Mouse (Mus musculus) heart, embryonic 12.5 days (tissue): ENCODE data around the gene Calu. TPM values are rescaled to one million over a fixed set of nuclear protein-coding genes. Genes with fewer than 3 reads are reported as not detected.
A peak's percentile ranks its signal among the peaks of the same experiment; 100 is the strongest.

Source experiments
- ATAC-seq: fragments of 200-750 bp; cut with Nextera tagmentation; 2 replicates; pipeline ENCODE4 v1.8.0; 2017; ENCODE audit warnings: moderate TSS enrichment, moderate library complexity; ENCODE audit not compliant: insufficient number of reproducible peaks, low FRiP score
- H3K27ac ChIP-seq: fragments of 300-500 bp; sonication (generic); 2 replicates; pipeline ENCODE4 v1.5.1; 2016; ENCODE audit warnings: mild to moderate bottlenecking, moderate library complexity; ENCODE audit not compliant: poor library complexity, severe bottlenecking
- H3K27me3 ChIP-seq: fragments of 300-500 bp; sonication (generic); replicated peaks from 2 replicates; pipeline ENCODE4 v1.6.1; 2016; ENCODE audit warnings: mild to moderate bottlenecking, moderate library complexity
- H3K36me3 ChIP-seq: fragments of 300-500 bp; sonication (generic); 2 replicates; pipeline ENCODE4 v1.6.1; 2016; ENCODE audit warnings: mild to moderate bottlenecking, moderate library complexity
- H3K4me1 ChIP-seq: fragments of 300-500 bp; sonication (generic); replicated peaks from 2 replicates; pipeline ENCODE4 v1.6.1; 2016; ENCODE audit warnings: mild to moderate bottlenecking
- H3K4me2 ChIP-seq: fragments of 300-500 bp; sonication (generic); 2 replicates; pipeline ENCODE4 v1.6.1; 2016; ENCODE audit warnings: mild to moderate bottlenecking, moderate library complexity
- H3K4me3 ChIP-seq: fragments of 300-500 bp; sonication (generic); 2 replicates; pipeline ENCODE4 v1.5.1; 2016; ENCODE audit warnings: mild to moderate bottlenecking
- H3K9ac ChIP-seq: fragments of 300-500 bp; sonication (generic); 2 replicates; pipeline ENCODE4 v1.6.1; 2016; ENCODE audit warnings: mild to moderate bottlenecking, moderate library complexity
- H3K9me3 ChIP-seq: fragments of 300-500 bp; sonication (generic); replicated peaks from 2 replicates; pipeline ENCODE4 v1.6.1; 2016; ENCODE audit warnings: mild to moderate bottlenecking, moderate library complexity
- WGBS: fragments of 180-500 bp; shearing (Covaris S2); methylation state at CpG from one replicate; pipeline ENCODE4 v1.1.7; 2016; 5-methylcytosine and 5-hydroxymethylcytosine counted together
- polyA plus RNA-seq: library from polyadenylated mRNA; unstranded; fragments of >200 nt; fragmentation: Nextera tagmentation; extraction: Ambion mirVana; gene quantifications from 2 replicates; pipeline ENCODE4 v1.2.1, GENCODE M21; 2016

Calu gene
- 476 and 483 TPM in 2 replicates for polyA plus RNA-seq

DNA sequence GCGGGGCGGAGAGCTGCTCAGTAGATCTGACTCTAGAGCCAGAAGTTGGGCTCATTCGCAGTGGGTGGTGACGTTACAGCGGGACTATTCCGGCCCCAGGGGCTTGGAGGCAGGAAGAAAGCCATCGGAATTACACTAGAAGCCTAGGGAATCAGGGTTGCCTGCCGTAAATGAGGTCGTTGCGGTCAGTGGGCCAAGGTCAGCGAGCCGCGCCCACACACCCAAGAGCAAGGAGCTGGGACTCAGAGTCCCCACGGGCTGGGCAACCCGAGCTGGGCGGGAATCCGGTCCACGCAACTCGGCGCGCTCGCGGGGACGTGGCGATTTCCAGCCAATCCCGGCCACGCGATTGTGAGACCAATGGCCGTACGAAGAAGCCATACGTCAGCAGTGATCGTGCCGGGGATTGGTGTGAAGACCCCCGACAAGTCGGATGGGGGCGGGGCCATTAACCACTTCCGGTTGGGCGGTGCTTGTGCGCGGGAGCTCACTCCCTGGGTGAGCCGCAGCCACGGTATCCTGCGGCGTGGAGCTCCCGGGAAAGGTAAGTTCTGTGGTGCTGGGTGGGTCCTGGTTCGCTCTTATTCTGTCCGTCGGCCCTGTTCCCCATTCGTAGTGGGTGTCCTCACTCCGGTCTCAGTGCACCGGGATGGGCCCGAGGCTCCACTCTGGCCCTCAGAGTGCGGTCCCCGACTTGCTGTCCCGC, at the start of gene Calu:
Calu (plus strand) TSS at position 405 of the 706 bp plus-strand sequence.
- Histone ChIP-seq H3K9me3 (no peaks in the 10 kb centered on the region), H3K27ac (peak within 1 kb of the TSS; percentile 96), H3K9ac (peak within 1 kb of the TSS; percentile 93), H3K4me2 (peak within 1 kb of the TSS; percentile 72), H3K4me1 (peaks cover 32% of the 10 kb centered on the region), H3K4me3 (peak within 1 kb of the TSS; percentile 95), H3K27me3 (no peaks in the 10 kb centered on the region), H3K36me3 (no peaks in the 10 kb centered on the region)
- ATAC-seq = peak; percentile 99
- WGBS = under 1% methylated on average over 55 of the region's 55 CpGs

DNA sequence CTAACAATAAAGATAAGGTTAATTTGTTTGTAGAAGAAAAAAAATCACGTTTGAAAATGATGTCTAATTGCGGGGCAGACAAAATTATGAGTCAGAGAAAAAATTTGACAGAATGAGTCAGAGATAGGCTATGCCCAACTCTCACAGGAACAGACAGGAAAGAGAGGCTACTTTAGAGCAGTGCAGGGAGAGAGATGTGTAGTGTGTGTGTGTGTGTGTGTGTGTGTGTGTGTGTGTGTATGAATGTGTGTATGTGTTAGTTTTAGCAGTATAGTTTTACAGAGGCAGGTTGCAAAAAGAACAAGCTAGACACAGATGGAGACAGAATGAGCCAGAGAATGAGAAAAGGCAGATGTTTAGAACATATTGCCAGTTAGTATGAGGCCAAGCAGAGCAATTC, 48.8 kb upstream of the Calu start:
- H3K27ac ChIP-seq = no peak overlapping the region
- H3K9ac ChIP-seq = no peak overlapping the region
- WGBS = 52% methylated on average over 2 of the region's 2 CpGs
- H3K4me3 ChIP-seq = no peak overlapping the region
- no peaks in the 10 kb centered on the region for H3K4me1 ChIP-seq
- no peaks in the 10 kb centered on the region for H3K27me3 ChIP-seq
- H3K9me3 ChIP-seq = peaks cover 7% of the 10 kb centered on the region; the same call in 1 of the 2 replicates
- ATAC-seq = no peak
- no peaks in the 10 kb centered on the region for H3K36me3 ChIP-seq
- H3K4me2 ChIP-seq = no peak overlapping the region

DNA sequence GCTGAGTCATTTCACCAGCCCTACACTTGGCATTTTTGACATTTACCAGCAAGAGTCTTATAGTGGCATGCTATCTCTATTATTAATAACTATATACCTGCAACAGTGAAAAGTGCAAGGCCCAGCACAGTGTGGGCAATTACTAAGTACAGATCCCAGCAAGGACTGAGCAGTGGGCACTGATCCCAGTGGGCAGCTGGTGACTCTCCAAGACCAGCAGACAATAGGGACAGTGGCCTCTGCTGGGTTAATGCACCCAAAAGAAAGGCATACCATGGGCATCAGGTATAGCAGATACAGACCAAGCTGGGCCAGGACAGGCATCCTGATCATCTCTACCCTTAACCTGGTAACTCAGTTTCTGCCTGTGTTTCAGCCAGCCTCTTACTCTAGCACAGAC, 44.6 kb upstream of the Calu start:
- no peak for ATAC-seq
- Histone ChIP-seq H3K4me2 (no peak overlapping the region), H3K9ac (no peak overlapping the region), H3K27ac (no peak overlapping the region), H3K36me3 (no peaks in the 10 kb centered on the region), H3K27me3 (no peaks in the 10 kb centered on the region), H3K9me3 (peaks cover 14% of the 10 kb centered on the region), H3K4me3 (no peak overlapping the region), H3K4me1 (no peaks in the 10 kb centered on the region)

DNA sequence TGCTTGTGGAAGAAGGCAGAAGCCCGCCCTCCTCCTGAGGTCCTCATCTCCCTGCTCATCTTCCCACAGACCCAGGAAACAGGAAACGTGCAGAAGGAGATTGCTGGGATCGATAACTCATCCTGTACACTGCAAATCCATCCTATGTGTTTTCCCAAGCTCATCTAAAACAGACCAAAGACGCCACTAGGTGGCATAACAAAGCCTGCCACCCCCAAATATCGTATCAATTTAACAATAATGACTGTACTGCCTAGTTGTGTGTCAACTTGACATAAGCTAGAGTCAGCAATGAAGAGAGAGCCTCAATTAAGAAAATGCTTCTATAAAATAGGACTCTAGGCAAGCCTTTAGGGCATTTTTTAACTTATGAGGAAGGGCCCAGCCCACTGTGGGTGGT, 44.1 kb upstream of the Calu start:
- WGBS = 49% methylated on average over 5 of the region's 5 CpGs
- Histone ChIP-seq H3K9me3 (peaks cover 14% of the 10 kb centered on the region), H3K4me3 (no peak overlapping the region), H3K4me1 (no peaks in the 10 kb centered on the region), H3K9ac (no peak overlapping the region), H3K27me3 (no peaks in the 10 kb centered on the region), H3K27ac (no peak overlapping the region), H3K4me2 (no peak overlapping the region), H3K36me3 (no peaks in the 10 kb centered on the region)
- no peak for ATAC-seq

DNA sequence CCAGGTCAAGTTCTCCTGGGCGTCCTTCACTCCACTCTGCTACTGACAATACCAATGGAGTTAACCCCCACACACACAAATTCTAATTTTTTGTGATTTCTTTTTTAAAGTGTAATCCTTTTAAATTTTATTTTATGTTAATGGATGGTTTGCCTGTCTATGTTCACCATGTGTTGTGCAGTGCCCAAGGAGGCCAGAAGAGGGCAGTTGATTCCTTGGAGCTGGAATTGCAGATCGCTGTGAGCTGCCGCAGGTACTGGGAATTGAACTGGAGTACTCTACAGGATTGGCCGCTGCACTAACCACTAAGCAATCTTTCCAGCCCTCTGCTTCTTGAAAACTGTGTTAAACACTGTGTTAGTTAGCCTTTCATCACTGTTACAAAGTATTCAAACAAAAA, 42.4 kb upstream of the Calu start:
- no peak overlapping the region for H3K4me2 ChIP-seq
- H3K27me3 ChIP-seq = no peaks in the 10 kb centered on the region
- H3K4me1 ChIP-seq = no peaks in the 10 kb centered on the region
- no peaks in the 10 kb centered on the region for H3K36me3 ChIP-seq
- H3K4me3 ChIP-seq = no peak overlapping the region
- peaks cover 12% of the 10 kb centered on the region for H3K9me3 ChIP-seq
- H3K27ac ChIP-seq = no peak overlapping the region
- no peak overlapping the region for H3K9ac ChIP-seq
- WGBS = 83% methylated on average over 4 of the region's 4 CpGs
- ATAC-seq = no peak

DNA sequence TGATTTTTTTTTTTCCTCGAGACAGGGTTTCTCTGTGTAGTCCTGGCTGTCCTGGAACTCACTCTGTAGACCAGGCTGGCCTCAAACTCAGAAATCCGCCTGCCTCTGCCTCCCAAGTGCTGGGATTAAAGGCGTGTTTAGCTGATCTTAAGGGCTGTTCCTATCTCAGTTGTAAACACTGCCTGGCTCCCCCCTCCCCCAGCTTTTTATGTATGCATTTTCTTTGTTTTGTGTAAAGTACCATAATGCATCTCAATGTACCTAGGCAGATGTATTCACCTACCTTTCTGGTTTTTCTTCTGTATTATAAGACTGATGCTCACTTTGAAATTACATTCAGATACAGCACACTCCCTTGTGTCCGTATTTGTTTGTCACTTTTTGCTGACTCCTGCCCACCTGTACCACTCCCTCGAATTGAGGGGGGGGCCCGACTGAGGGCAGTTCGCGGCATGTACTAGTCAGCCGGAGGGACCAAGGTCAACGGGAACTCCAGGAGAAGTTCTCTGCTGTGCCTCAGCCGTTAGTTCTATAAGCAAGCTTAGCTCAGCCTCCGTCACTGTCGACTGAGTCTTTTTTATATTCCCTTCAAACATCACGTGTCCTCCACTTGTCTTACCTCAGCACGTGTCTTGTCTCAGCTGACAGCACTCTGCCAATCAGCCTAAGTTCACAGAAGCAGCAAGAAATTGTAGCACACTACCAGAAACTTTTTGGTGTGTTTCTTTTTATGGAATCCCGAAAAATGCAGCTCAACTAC, 38.8 kb upstream of the Calu start:
- Histone ChIP-seq H3K36me3 (no peaks in the 10 kb centered on the region), H3K4me3 (no peak overlapping the region), H3K4me2 (no peak overlapping the region), H3K4me1 (no peaks in the 10 kb centered on the region), H3K27me3 (no peaks in the 10 kb centered on the region), H3K9me3 (peaks cover 12% of the 10 kb centered on the region), H3K27ac (no peak overlapping the region), H3K9ac (no peak overlapping the region)
- WGBS = 81% methylated on average over 16 of the region's 16 CpGs
- ATAC-seq = no peak

DNA sequence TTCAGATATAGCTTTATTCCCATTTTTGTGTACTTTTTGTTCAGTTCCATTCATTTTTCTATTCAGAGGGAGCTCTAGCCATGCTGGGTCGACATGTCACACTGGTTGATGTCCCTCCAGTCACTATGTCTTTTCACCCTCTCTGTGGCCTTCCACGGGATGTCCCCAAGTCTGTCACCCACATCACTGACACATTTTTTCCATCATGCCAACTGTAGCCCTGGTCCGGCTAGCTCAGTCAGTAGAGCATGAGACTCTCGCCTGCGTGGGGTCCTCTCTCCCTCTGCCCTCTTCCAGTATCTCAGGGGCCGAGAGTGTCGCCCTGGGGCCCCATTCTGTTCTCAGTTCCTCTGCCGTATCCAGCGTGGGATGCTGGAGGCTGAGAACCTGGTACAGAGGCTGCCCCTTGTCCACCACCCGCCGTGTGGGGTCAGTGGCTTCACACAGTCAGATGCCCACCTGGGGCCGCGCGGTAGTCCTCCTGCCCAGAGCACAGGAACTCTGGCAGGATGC, 34.1 kb upstream of the Calu start:
- no peak overlapping the region for H3K4me3 ChIP-seq
- no peaks in the 10 kb centered on the region for H3K27me3 ChIP-seq
- H3K4me2 ChIP-seq = no peak overlapping the region
- no peak overlapping the region for H3K27ac ChIP-seq
- 61% methylated on average over 14 of the region's 14 CpGs for WGBS
- H3K9ac ChIP-seq = no peak overlapping the region
- ATAC-seq = no peak
- H3K36me3 ChIP-seq = no peaks in the 10 kb centered on the region
- H3K9me3 ChIP-seq = peaks cover 5% of the 10 kb centered on the region; the same call in 1 of the 2 replicates
- H3K4me1 ChIP-seq = peaks cover 5% of the 10 kb centered on the region

DNA sequence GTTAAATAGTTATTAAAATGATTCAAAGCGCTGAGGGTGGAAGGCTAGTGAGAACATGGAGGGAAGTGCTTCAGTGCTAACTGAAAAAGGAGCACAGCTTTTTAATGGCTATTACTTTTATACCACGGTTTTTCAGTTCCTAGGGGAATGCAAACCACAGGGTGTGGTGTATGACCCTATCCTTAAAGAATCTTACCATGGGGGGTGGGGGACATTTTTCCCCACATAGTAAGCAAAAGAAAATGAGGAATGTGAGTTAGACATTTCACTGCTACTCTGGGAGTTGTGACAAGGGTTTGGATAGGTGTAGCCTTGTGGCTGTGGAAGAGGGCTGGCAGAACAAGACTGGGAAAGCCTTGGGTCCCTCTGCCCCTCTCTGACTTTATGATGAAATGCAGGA, 30.6 kb upstream of the Calu start:
- Histone ChIP-seq H3K27me3 (no peaks in the 10 kb centered on the region), H3K4me2 (no peak overlapping the region), H3K9me3 (no peaks in the 10 kb centered on the region), H3K27ac (no peak overlapping the region), H3K9ac (no peak overlapping the region), H3K4me3 (no peak overlapping the region), H3K4me1 (peaks cover 10% of the 10 kb centered on the region), H3K36me3 (no peaks in the 10 kb centered on the region)
- 64% methylated on average over 2 of the region's 2 CpGs for WGBS
- no peak for ATAC-seq

DNA sequence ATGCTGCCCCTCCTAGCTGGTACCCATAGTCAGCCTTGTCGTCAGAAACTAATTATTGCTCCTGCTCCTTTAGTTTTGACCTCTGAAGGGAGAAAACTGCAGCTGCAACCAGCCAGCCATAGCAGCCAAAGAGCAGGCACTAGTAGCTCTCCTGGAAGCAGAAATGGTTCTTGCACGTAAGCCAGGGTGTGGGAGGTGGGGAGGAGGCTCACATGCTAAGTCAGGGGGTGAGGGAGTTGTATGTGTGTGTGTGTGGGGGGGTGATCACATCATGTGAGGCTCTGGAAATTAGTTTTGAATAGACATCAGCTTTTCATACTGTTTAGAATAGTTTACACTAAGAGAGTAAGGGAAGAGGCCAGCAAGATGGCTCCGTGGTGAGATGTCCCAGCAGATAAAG, 29.9 kb upstream of the Calu start:
- Histone ChIP-seq H3K36me3 (no peaks in the 10 kb centered on the region), H3K9me3 (no peaks in the 10 kb centered on the region), H3K4me3 (no peak overlapping the region), H3K4me2 (no peak overlapping the region), H3K4me1 (peaks cover 10% of the 10 kb centered on the region), H3K27me3 (no peaks in the 10 kb centered on the region), H3K9ac (no peak overlapping the region), H3K27ac (no peak overlapping the region)
- no peak for ATAC-seq
- WGBS = 72% methylated on average over 3 of the region's 3 CpGs

DNA sequence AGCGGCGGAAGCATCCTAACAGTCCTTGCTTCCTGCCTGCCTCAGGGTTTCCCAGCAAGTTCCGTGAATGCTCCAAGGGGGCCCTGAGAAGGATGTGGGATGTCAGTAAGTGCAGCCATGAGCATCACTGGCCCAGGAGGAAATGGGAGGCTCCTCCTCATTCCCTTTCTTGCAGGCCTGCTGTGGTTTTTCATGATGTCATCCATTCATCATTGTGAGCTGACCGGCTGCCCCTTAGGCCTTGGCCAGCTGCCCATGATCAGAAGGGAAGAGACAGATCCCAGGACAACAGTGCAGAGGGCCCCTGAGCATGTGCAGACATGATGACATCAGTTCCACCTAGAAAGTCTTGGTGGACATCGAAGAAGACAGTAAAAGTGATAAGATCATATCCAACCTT, 29.0 kb upstream of the Calu start, which contains the start of gene Fam71f1:
Fam71f1 (plus strand) TSS at position 262 of the 400 bp plus-strand sequence.
- H3K36me3 ChIP-seq = no peaks in the 10 kb centered on the region
- ATAC-seq = peak; percentile 81
- H3K4me3 ChIP-seq = no peak within 1 kb of the TSS
- no peaks in the 10 kb centered on the region for H3K27me3 ChIP-seq
- H3K4me2 ChIP-seq = no peak within 1 kb of the TSS
- H3K27ac ChIP-seq = peak within 1 kb of the TSS; percentile 33; the same call in 1 of the 2 replicates
- 26% methylated on average over 5 of the region's 5 CpGs for WGBS
- H3K9me3 ChIP-seq = no peaks in the 10 kb centered on the region
- H3K4me1 ChIP-seq = peaks cover 10% of the 10 kb centered on the region
- no peak within 1 kb of the TSS for H3K9ac ChIP-seq

DNA sequence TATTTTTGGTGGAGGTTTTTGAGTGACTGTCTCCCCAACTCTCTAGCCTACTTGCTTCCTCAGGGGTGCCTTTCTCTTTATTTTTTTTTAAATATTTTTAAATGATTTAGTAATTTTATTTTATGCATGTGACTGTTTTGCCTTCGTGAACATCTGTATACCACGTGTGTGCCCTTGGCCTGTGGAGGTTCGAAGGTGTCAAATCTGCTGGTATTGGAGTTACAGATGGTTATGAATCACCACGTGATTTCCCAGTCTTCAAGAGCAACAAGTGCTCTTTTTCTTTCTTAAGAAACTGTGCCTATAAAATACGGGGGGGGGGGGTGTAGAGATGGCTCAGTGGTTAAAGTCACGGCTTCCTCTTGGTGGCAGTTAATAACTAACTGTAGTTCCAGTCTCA, 26.3 kb upstream of the Calu start:
- no peak for ATAC-seq
- no peak overlapping the region for H3K27ac ChIP-seq
- peaks cover 10% of the 10 kb centered on the region for H3K4me1 ChIP-seq
- H3K9ac ChIP-seq = no peak overlapping the region
- no peak overlapping the region for H3K4me2 ChIP-seq
- WGBS = 80% methylated on average over 6 of the region's 6 CpGs
- no peaks in the 10 kb centered on the region for H3K27me3 ChIP-seq
- H3K4me3 ChIP-seq = no peak overlapping the region
- no peaks in the 10 kb centered on the region for H3K36me3 ChIP-seq
- no peaks in the 10 kb centered on the region for H3K9me3 ChIP-seq
